Mouse (Mus musculus) right cerebral cortex, adult 18-20 months (tissue): ENCODE data around the gene Mtfp1.
"Not testable (repeated sequence)": the region's sequence is repeated elsewhere in the genome, so short reads cannot be mapped to it uniquely, and the experiment has no call there.

ENCODE experiments used
- DNase-seq: peaks from one replicate; pipeline ENCODE4 v3.0.0; 2022; ENCODE audit warnings: mixed read lengths

Gene Mtfp1

GRCm38 (mm10) chr11:4095171-4096053 lies at the start of gene Mtfp1:
TSS of gene Mtfp1 (minus strand) at chr11:4095445.
- DNase-seq: peak; percentile 65

- DNase-seq: no peak
Observed at GRCm38 (mm10) chr11:4143281-4144062, 48.2 kb upstream of the Mtfp1 start.

- DNase-seq: no peak
Observed at GRCm38 (mm10) chr11:4142352-4142751, 47.1 kb upstream of the Mtfp1 start.

- DNase-seq: no peak
Observed at GRCm38 (mm10) chr11:4141505-4141904, 46.3 kb upstream of the Mtfp1 start.

GRCm38 (mm10) chr11:4138964-4139363 lies 43.7 kb upstream of the Mtfp1 start:
- DNase-seq: no peak

GRCm38 (mm10) chr11:4134986-4135935 lies 40.0 kb upstream of the Mtfp1 start, which contains the start of gene Rnf215:
TSS of gene Rnf215 (plus strand) at chr11:4135202.
- peak; percentile 90 for DNase-seq

- DNase-seq: no peak
Observed at GRCm38 (mm10) chr11:4134400-4134799, 39.2 kb upstream of the Mtfp1 start.

- no peak for DNase-seq
Observed at GRCm38 (mm10) chr11:4133450-4133849, 38.2 kb upstream of the Mtfp1 start.

GRCm38 (mm10) chr11:4128461-4128860 lies 33.2 kb upstream of the Mtfp1 start:
- DNase-seq: not testable (repeated sequence)

GRCm38 (mm10) chr11:4127059-4127458 lies 31.8 kb upstream of the Mtfp1 start:
- no peak for DNase-seq

- DNase-seq: peak; percentile 51
Observed at GRCm38 (mm10) chr11:4123922-4124321, 28.7 kb upstream of the Mtfp1 start.

GRCm38 (mm10) chr11:4122742-4123579 lies 27.7 kb upstream of the Mtfp1 start, which contains the start of gene Sec14l2:
TSS of gene Sec14l2 (minus strand) at chr11:4123415.
- no peak for DNase-seq

GRCm38 (mm10) chr11:4122226-4122625 lies 27.0 kb upstream of the Mtfp1 start:
- DNase-seq: no peak

GRCm38 (mm10) chr11:4121691-4122090 lies 26.4 kb upstream of the Mtfp1 start:
- DNase-seq: no peak

GRCm38 (mm10) chr11:4119635-4120034 lies 24.4 kb upstream of the Mtfp1 start:
- DNase-seq: no peak

GRCm38 (mm10) chr11:4118081-4118921 lies 23.1 kb upstream of the Mtfp1 start:
- DNase-seq: peak; percentile 83

- no peak for DNase-seq
Observed at GRCm38 (mm10) chr11:4117372-4118071, 22.3 kb upstream of the Mtfp1 start.

- DNase-seq: peak; percentile 80
Observed at GRCm38 (mm10) chr11:4116458-4117141, 21.4 kb upstream of the Mtfp1 start.

GRCm38 (mm10) chr11:4115407-4115806 lies 20.2 kb upstream of the Mtfp1 start:
- peak; percentile 64 for DNase-seq
